Mouse (Mus musculus): ENCODE results near the gene Tent4b. TPM values are rescaled to one million over a fixed set of nuclear protein-coding genes. Genes with fewer than 3 reads are reported as not detected.

The Tent4b gene
- polyA plus RNA-seq, 1 experiment, result 22.6 TPM

- peak overlapping the region; percentile 36 for H3K27ac ChIP-seq (replicated peaks; ENCODE audit: low read depth, low read length)
- H3K4me3 ChIP-seq (ENCODE audit: insufficient read depth, low read depth, low read length), result no peak overlapping the region
- H3K4me1 ChIP-seq (ENCODE audit: control insufficient read depth, insufficient read depth, insufficient read length, low read length), result 0 out of 2 replicates have a peak, but pooled peaks cover 2% of the 10 kb centered on the region
Observed at GRCm38 (mm10) chr8:88297976-88298732, 99.1 kb downstream of the Tent4b start.

GRCm38 (mm10) chr8:88298733-88299103 is 99.7 kb downstream of the Tent4b start:
- Histone ChIP-seq H3K4me1 (ENCODE audit: control insufficient read depth, insufficient read depth, insufficient read length, low read length) (0 out of 2 replicates have a peak, but pooled peaks cover 2% of the 10 kb centered on the region), H3K4me3 (ENCODE audit: insufficient read depth, low read depth, low read length) (no peak overlapping the region), H3K27ac (replicated peaks; ENCODE audit: low read depth, low read length) (no peak overlapping the region; the same call in 1 of the 2 replicates)

DNA sequence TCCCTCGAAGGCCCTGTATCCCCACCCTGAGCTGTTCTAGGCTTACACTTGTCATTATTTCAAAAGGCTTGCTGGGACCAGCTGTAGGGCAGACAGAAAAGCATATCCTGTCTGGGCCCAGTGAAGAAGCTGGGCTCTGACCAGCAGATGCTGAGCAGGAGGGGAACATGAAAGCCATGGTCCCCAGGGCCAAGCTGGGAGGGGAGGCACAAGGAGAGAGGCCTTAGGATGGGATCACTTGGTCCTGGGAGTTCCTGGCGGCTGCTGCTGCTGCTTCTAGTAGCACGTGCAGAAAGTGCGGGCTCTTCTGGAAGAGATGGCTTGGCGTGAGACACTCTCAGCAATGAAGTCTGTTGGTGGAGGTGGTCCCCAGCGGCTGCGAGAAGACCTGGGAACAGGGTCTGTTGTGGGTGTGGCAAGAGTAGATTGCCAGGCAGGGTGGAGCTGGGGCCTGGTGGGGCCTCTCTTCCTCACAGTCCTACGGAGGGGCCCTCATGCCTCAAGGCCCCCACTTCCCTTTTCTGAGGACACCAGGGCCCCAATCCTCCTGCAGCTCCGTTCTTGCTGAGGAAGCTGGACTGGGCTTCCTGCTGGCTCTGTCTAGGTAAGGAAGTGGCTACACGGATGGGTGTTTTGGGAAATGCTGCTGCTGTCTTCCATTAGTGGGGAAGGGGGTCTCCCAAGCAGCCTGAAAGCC is 101.0 kb downstream of the Tent4b start:
- peak overlapping the region; percentile 50 for H3K27ac ChIP-seq (replicated peaks; ENCODE audit: low read depth, low read length)

GRCm38 (mm10) chr8:88301589-88302437 is 102.8 kb downstream of the Tent4b start:
- Histone ChIP-seq H3K4me1 (ENCODE audit: control insufficient read depth, insufficient read depth, insufficient read length, low read length) (0 out of 2 replicates have a peak, but pooled peaks cover 2% of the 10 kb centered on the region), H3K4me3 (ENCODE audit: insufficient read depth, low read depth, low read length) (no peak overlapping the region), H3K27ac (replicated peaks; ENCODE audit: low read depth, low read length) (no peak overlapping the region)

More for the DNA sequence above, 101.0 kb downstream of the Tent4b start:
- Histone ChIP-seq H3K4me3 (ENCODE audit: insufficient read depth, low read depth, low read length) (no peak overlapping the region), H3K4me1 (ENCODE audit: control insufficient read depth, insufficient read depth, insufficient read length, low read length) (0 out of 2 replicates have a peak, but pooled peaks cover 2% of the 10 kb centered on the region)

DNA sequence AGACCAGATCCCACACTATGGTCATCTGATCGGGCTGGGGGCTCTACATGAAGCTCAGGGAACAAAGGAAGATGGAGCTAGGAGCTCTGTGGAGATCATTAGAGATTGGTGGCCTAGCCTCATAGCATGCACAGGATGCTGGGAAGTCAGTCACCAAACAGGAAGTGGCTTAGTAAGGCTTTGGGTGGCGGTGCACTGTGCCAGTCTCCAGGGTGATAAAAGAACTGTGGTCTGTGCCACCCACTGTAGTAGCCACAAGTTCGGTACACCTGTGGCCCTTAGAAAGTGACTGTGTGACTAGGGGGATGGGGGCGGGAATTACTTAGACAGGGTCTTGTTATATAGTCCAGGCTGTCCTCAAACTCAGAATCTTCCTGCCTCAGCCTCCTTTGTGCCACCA is 106.8 kb downstream of the Tent4b start:
- H3K4me1 ChIP-seq (ENCODE audit: control insufficient read depth, insufficient read depth, insufficient read length, low read length), result no peaks in the 10 kb centered on the region

GRCm38 (mm10) chr8:88306511-88306910 is 107.5 kb downstream of the Tent4b start:
- Histone ChIP-seq H3K4me3 (ENCODE audit: insufficient read depth, low read depth, low read length) (no peak overlapping the region), H3K27ac (replicated peaks; ENCODE audit: low read depth, low read length) (no peak overlapping the region), H3K4me1 (ENCODE audit: control insufficient read depth, insufficient read depth, insufficient read length, low read length) (no peaks in the 10 kb centered on the region)

More for the DNA sequence above, 106.8 kb downstream of the Tent4b start:
- H3K27ac ChIP-seq (replicated peaks; ENCODE audit: low read depth, low read length), result no peak overlapping the region
- no peak overlapping the region for H3K4me3 ChIP-seq (ENCODE audit: insufficient read depth, low read depth, low read length)

- no peaks in the 10 kb centered on the region for H3K4me1 ChIP-seq (ENCODE audit: control insufficient read depth, insufficient read depth, insufficient read length, low read length)
- no peak overlapping the region for H3K27ac ChIP-seq (replicated peaks; ENCODE audit: low read depth, low read length)
- no peak overlapping the region for H3K4me3 ChIP-seq (ENCODE audit: insufficient read depth, low read depth, low read length)
Observed at GRCm38 (mm10) chr8:88307736-88308135, 108.7 kb downstream of the Tent4b start.

Other genes with a start within 250 kb of the Tent4b start
- gene Zfp423, start 239.6 kb upstream of the Tent4b start, polyA plus RNA-seq (2012; ENCODE audit: insufficient read depth, insufficient read length, missing spikeins), result 10.1 and 14.0 TPM in 2 replicates
- 31.8 and 40.7 TPM in 2 replicates for gene Cnep1r1, start 80.4 kb upstream of the Tent4b start, polyA plus RNA-seq (2012; ENCODE audit: insufficient read depth, insufficient read length, missing spikeins)
- 9.0 and 15.1 TPM in 2 replicates for gene Heatr3, start 61.4 kb upstream of the Tent4b start, polyA plus RNA-seq (2012; ENCODE audit: insufficient read depth, insufficient read length, missing spikeins)
- gene Adcy7, start 73.2 kb downstream of the Tent4b start, polyA plus RNA-seq (2012; ENCODE audit: insufficient read depth, insufficient read length, missing spikeins), result 1.6 and 1.7 TPM in 2 replicates
- gene Brd7, start 163.0 kb downstream of the Tent4b start, polyA plus RNA-seq (2012; ENCODE audit: insufficient read depth, insufficient read length, missing spikeins), result 61.5 TPM in 2 replicates

All from brown adipose tissue, adult 24 weeks (tissue).